Mouse (Mus musculus): Measurements from ENCODE around the gene Zscan4e. TPM values are rescaled to one million over a fixed set of nuclear protein-coding genes. Genes with fewer than 3 reads are reported as not detected.
"Not testable (repeated sequence)": the region's sequence is repeated elsewhere in the genome, so short reads cannot be mapped to it uniquely, and the experiment has no call there.

Zscan4e gene
- polyA plus RNA-seq (2015; fragmentation: Nextera tagmentation; extraction: Ambion mirVana): not detected in 2 replicates

- H3K4me2 ChIP-seq (ENCODE audit: low read length); ATAC-seq; H3K27me3 ChIP-seq (ENCODE audit: control insufficient read depth, insufficient read depth, low read depth, low read length); H3K27ac ChIP-seq (ENCODE audit: low read length); H3K4me1 ChIP-seq (ENCODE audit: control insufficient read depth, insufficient read depth, low read length); H3K4me3 ChIP-seq (ENCODE audit: low read depth, low read length); H3K9me3 ChIP-seq (replicated peaks; ENCODE audit: control insufficient read depth, low read length, poor library complexity, severe bottlenecking); H3K36me3 ChIP-seq (ENCODE audit: control insufficient read depth, insufficient read depth, low read length); H3K9ac ChIP-seq (ENCODE audit: low read depth, low read length): not testable (repeated sequence)
Observed at GRCm38 (mm10) chr7:11310582-11310981, at the start of gene Zscan4e. Gene Zscan4e (minus strand): TSS chr7:11310682.

Small RNAs within 50 kb of the gene (microRNA-seq; reads per million reads assigned to microRNA genes)
- gene Gm23087: not detected
- not detected for gene Gm26248

Other genes starting within 250 kb of the Zscan4e start
- not detected in 2 replicates for gene Zscan4-ps1, start 241.0 kb downstream of the Zscan4e start, polyA plus RNA-seq (2015; fragmentation: Nextera tagmentation; extraction: Ambion mirVana)
- gene Zscan4d, start 144.5 kb downstream of the Zscan4e start, polyA plus RNA-seq (2015; fragmentation: Nextera tagmentation; extraction: Ambion mirVana): not detected in 2 replicates
- gene Zscan4f, start 87.2 kb upstream of the Zscan4e start, polyA plus RNA-seq (2015; fragmentation: Nextera tagmentation; extraction: Ambion mirVana): not detected in 2 replicates
- not detected in 2 replicates for gene Zscan4-ps2, start 203.6 kb upstream of the Zscan4e start, polyA plus RNA-seq (2015; fragmentation: Nextera tagmentation; extraction: Ambion mirVana)